Mouse (Mus musculus) lung, adult 18-20 months (tissue): ENCODE data around the gene Cadm1.

Experiments
- DNase-seq, 2 experiments: peaks; one replicate each; pipeline ENCODE4 v3.0.0; 2022; ENCODE audit warnings: mixed read lengths in 2 of 2

Cadm1 gene

GRCm38 (mm10) chr9:47529602-47530450 is at the start of gene Cadm1:
TSS of gene Cadm1 (plus strand) at chr9:47530173.
- DNase-seq = peak; percentile 96 to 97

DNA sequence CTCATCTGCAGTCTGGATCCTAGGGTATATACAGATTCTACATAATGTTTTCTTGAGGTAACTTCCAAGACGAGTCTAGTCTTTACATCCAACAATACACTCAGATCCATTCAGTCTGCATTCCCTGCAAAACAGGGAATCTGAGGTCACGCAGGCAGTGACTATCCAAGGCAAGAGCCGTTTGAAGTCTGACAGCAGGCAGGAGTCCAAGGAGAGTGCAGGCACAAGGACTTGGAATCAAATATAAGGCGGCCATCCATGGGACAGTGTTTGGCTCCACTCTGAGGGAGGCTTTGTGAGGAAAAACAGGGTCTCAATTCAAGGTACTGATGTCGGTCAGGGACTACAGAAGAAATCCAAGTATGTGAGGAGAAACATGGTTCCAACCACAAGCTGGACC is 45.5 kb upstream of the Cadm1 start:
- DNase-seq = no peak

DNA sequence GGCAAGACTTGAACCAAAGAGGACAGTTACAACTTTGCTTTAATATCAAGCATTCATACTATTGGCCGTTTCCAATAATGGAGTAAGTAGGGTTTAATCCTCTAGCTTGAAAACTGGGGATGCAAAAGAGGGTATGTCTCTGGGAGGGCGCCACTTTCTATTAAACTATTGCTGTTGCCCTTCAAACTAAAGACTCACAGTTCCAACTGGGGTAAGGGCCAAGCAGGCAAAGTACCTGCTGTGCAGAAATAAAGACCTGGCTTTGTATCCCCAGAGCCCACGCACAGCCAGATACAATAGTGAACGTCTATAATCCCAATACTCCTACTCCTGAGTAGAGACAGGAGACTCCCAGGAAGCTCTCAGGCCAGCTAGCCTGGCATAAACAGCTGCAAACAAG is 44.8 kb upstream of the Cadm1 start:
- no peak for DNase-seq

- no peak for DNase-seq
These were observed 30.2 kb upstream of the Cadm1 start for GRCm38 (mm10) chr9:47499761-47500160.

GRCm38 (mm10) chr9:47505956-47506355 is 24.0 kb upstream of the Cadm1 start:
- no peak for DNase-seq

DNA sequence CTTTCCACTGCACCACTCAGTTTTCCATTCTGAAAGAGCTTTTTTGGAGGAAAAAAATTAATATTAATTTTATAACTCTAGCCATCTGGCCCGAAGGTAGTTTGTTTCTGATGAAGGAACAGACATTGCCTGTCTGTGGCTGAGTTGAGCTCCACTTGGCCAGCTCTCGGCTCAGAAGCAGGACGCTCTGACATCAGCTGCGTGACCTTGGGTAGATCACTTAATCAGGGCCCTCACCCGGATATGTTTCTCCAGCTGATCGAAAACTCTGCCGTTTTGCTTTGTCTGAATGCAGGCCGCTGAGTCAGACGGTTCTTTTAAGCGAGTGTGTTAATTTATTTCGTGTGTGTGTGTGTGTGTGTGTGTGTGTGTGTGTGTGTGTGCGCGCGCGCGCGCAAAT is 23.1 kb upstream of the Cadm1 start:
- no peak for DNase-seq

GRCm38 (mm10) chr9:47508109-47508508 is 21.9 kb upstream of the Cadm1 start:
- peak in 1 of 2 experiments; percentile 33 for DNase-seq

GRCm38 (mm10) chr9:47512521-47512920 is 17.5 kb upstream of the Cadm1 start:
- no peak for DNase-seq

DNA sequence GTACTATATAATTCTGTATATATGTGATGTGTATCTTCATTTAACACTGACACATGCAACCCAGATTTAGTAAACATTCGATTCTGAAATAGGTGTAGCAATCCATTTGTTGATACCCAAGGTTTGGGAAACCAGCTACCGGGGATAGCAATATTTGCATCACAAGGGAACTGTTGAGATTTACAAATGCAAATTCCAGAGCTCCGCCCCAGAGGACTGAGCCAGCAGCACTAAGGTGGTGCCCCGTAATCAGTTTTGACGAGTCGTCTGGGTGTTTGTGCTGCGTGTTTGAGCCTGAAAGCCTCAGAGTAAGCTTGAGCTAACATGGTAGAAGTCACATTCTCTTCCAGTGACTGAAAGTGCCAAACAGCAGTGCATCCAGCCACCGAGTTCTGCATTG is 15.7 kb upstream of the Cadm1 start:
- no peak for DNase-seq

DNA sequence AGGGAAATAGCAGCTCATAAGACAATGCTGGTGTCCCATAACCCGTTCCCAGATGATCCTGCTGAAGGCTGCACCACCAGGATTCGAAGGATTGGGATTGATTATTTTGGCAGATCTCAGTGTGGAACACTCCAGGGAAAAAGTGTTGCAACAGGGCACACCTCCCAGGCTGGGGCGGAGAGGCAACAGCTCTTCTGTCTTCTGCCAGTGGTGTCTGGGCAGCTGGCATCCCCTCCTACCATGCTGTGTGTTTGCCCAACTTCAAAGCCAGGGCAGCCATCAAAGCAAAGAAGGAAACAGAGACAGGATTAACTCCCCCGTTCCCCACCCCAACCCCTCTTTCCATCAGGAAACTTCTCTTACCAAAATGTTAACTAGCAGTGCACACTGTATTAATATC is 13.7 kb upstream of the Cadm1 start:
- DNase-seq = no peak

GRCm38 (mm10) chr9:47527290-47527689 is 2.7 kb upstream of the Cadm1 start:
- no peak for DNase-seq

DNA sequence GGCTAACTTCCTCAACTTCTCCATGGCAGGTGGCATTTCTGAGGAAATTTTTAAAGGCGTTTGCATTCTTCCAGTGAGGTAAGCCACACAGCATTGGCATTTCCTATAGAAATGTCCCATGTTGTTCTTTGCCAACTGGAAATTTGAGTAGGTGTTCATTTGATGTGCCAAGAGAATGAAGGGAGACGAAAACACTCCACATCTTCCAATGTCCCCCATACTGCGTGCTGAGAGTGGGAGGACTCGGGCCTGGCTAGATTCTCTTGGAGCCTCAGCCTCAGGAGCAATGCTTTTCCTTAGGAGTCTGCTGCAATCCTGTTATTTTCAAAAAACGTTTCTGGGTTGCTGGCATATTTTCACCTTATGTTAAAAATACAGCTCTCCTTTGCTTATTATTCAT is 2.2 kb upstream of the Cadm1 start:
- DNase-seq = no peak

DNA sequence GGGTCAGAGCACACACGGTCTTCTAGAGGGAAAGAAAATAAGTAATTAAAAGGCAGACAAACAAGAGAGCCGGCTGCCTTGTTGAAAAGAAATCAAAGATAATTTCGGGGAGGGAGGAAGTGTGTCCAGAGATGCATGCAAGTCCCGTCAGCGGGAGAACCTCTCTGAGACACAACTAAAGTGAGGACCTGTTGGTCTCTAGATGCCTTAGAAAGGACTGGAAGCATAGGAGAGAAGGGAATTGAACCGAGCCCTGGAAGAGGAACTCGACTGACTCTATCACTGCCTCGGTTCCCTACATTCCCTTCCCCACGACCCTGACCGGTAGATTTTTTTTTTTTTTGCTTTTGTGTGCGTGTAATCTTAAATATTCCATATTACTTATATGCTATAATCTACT is 791 bp upstream of the Cadm1 start:
- no peak for DNase-seq

GRCm38 (mm10) chr9:47530544-47530921 is 560 bp downstream of the Cadm1 start:
- no peak for DNase-seq

- DNase-seq = peak; percentile 78 to 81
These were observed 1.2 kb downstream of the Cadm1 start for GRCm38 (mm10) chr9:47530922-47531850.

- no peak for DNase-seq
These were observed 2.4 kb downstream of the Cadm1 start for GRCm38 (mm10) chr9:47532215-47532865.

- no peak for DNase-seq
These were observed 3.5 kb downstream of the Cadm1 start for GRCm38 (mm10) chr9:47533461-47533860.

DNA sequence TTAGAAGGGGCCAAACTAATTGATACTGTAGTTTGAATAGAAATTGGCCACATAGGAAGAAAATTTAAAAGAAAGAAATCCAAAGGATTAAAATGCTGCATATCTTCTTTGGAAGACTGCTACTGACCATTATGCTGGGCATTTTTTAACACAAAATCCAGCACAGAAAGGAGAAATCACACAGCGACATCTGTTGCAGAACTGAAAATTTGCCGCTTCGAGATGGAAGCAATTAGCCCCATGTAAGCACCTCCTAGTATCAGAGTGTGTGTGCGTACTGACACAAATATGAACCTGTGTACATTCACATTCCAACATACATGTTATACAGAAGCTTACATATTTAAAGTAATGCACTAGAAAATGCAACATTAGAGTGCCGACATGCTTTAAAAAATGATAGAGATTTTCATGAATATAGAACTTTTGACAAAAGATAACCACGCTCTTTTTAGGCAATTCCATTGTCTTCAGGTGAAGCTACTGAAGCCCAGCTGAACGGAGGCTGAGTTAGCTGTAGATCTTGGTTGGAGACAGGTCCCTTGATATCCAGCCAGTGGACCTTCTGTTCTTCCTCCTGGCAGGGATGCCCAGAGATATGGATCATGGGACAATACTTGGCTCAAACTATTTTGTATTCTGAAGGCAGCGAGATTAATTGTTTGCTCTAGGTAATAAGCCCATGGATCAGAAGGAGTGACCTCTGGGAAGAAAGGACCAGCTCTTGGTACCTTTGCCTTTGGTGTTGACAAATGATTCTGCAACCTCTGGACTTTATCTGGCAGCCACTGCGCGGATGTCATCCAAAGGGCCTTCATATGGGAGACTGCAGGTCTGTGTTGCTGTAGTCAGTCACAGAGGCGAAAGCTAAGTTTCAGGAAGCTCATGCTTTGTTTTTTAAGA is 4.9 kb downstream of the Cadm1 start:
- DNase-seq = no peak

GRCm38 (mm10) chr9:47545245-47545644 is 15.3 kb downstream of the Cadm1 start:
- DNase-seq = no peak

GRCm38 (mm10) chr9:47545667-47546066 is 15.7 kb downstream of the Cadm1 start:
- DNase-seq = no peak

- DNase-seq = peak; percentile 58 to 64
These were observed 18.4 kb downstream of the Cadm1 start for GRCm38 (mm10) chr9:47548402-47548801.

DNA sequence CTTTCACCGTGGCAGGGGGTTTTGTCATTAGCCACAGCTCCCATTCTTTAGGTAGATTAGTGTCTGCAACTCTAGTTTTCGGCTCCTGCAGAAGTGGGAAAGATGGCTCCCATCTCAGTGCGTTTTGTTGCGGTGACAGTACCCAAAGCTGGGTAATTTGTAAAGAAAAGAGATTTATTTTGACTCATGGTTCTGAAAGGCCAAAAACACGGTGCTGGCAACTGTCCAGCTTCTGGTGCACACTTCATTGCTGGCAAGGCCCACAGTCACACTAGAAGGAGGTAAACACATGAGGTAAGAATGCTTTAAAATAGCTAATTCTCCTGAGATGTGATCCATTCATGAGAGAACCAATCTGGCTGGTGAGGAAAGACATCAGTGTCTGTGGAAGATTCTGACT is 18.9 kb downstream of the Cadm1 start:
- DNase-seq = peak; percentile 30 to 36
